Mouse (Mus musculus) fat pad, adult 2 months (tissue): ENCODE measurements around the gene Lyst.
A peak's percentile ranks its signal among the peaks of the same experiment; 100 is the strongest.
"Not testable (repeated sequence)": the region's sequence is repeated elsewhere in the genome, so short reads cannot be mapped to it uniquely, and the experiment has no call there.

Experiments used
- DNase-seq: peaks from one replicate; pipeline ENCODE4 v3.0.0-alpha.2; 2011; ENCODE audit warnings: low read depth, low spot score; ENCODE audit errors: extremely low read depth

Lyst gene

GRCm38 (mm10) chr13:13590048-13591011, at the start of gene Lyst:
Lyst (plus strand) TSS chr13:13590397.
- no peak for DNase-seq

DNA sequence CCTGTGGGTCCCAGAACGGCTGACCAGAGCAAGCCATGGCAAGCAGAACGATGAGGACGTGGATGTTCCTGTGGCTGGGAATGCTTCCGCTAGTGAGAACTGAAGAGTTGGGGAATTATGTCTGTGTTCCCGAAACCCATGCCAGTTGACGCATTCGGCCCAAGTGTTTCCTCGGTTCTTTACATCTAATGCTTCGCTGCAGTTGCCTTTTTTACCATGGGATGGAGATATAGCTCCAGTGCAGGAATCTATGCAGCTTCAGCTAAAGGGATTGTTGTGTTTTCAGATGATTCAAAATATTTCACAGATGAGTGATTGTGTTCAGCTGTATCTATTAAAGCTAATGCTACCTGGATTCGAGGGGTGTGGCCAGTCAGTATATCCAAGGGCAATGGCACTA, 47.1 kb upstream of the Lyst start:
- not testable (repeated sequence) for DNase-seq

DNA sequence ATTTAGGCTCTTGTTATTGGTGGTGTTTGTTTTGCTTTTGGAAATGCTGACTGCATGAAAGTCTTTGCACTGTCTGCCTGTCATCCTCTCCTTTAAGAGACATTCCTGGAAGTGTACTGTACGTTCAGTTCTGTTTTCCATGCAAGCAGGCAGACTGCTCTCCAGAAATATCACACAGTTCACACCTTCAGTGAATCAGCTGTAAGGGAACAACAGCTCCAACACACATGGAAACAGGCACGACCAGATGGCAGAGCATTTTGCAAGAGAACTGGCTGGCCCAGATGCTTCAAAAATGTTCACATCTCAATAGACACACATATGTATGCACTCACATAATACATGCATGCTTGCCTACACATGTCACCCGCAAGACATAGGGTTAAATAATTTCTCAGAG, 43.4 kb upstream of the Lyst start:
- no peak for DNase-seq

- no peak for DNase-seq
Measured at GRCm38 (mm10) chr13:13547889-13548288, 42.3 kb upstream of the Lyst start.

DNA sequence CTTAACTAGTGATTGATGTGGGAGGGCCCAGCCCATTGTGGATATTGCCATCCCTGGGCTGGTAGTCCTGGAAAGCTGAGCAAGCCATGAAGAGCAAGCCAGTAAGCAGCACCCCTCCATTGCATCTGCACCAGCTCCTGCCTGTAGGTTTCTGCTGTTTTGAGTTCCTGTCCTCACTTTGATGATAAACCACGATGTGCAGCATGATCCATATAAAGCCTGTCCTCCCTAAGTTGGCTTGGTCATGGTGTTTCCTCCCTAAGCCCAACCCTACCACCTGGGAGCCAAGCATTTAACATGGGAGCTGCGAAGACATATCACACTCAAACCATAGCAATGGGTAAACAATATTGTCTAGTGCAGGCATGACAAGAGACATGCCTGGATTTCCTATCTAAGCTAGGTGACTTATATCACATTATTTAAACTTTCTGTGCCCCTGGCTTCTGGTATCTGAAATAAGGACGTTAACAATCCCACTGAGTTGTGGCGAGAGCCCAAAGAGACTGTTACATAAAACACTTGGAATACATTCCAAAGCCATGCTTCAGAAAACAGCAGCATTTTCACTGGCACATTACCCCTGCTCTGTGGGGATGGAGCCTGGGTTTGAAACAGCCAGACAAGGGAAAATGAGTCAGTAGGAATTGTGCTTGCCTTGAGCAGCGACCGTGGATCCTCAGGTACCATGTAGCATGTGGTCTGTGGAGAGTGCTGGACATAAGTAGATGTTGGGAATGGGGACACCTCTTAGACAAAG, 41.6 kb upstream of the Lyst start:
- no peak for DNase-seq

DNA sequence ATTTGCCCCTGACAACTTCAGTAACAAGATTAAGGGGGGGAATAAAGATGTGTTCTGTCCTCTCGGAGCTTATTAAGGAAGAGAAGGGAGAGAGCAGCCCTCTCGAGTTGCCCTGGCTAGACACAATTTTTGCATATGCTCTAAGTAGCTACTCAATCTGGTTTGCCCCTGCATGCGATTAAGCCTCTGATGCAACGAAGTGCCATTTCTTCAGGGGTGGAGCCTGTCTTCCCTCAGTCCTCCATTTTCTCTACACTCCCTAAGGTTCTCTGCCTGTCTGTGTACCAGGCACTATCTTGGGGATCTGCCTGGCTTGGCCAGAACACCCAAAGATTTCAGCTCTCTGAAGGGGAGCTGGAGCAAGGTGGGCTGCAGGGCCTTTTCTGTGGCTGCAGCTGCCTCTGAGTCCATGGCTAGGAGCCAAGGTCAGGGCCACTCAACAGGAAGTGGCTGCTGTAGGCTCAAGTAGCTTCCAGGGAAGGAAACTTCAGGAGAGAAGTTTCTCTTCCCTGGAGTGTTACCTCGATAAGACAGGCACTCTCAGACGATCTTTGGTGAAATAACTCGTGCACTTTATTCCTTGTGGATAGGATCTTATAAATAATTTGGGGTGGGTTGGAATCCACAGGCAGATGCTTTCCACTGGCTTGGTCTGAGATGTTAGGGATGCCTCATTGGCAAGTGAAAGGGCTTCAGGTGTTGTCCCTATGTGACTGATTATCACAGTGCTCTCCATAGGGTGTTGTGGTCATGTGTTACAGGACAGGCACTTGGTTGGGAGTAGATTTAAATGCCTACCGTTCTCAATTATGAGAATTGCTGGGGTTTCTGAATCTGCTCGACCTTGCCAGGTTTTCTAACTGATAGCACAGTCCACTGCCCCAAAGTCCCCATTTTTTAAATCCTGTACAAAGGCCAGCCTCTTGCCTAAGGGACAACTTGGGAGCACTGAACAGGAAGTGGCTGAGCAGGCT, 40.2 kb upstream of the Lyst start:
- DNase-seq, result no peak

GRCm38 (mm10) chr13:13552020-13552419, 38.2 kb upstream of the Lyst start:
- no peak for DNase-seq

DNA sequence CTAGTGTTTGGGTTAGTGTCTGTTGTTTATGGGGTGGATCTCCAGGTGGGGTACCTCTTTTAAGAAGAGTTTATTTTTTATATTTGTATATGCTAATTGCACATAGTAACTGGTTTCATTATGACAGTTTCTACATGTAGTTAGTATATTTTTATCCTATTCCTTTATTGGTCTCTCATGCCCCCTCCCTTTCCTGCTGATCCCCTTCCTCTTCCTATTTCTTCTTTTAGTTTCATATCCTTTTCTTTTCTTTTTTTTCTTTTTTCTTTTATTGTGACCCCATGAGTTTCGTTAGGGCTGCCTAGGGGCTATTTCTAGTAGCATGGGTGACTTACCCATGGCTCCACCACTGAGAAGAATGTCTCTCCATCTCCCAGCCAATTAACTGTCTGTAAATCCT, 36.5 kb upstream of the Lyst start:
- DNase-seq, result no peak

GRCm38 (mm10) chr13:13555196-13555595, 35.0 kb upstream of the Lyst start:
- no peak for DNase-seq

DNA sequence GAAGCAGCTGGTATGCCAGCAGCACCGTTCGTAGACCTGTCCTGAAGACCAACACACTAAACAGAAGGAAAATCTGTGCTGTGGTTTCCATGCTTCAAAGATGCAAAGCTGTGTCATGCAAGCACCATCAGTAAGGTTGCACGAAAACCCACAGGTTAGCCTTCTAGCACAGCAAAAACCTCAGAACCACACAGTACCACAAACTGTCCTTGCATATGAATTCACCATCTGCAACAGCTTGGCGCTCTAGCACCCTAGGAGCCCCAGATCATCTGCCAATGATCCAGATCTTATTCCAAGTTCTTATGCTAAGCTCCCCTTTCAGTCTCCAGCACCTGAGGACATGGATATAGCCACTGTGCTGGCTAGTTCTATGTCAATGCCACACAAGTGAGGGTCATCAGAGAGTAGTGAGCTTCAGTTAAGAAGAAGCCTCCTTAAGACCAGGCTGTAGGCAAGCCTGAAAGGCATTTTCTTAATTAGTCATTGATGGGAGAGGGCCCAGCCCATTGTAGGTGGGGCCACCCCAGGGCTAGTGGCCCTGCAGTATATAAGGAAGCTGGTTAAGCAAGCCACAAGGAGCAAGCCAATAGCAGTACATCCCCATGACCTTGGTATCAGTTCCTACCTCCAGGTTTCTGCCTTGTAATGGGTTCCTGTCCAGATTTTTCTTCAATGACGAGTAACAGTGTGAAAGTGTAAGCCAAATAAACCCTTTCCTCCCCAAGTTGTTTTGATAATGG, 33.0 kb upstream of the Lyst start:
- no peak for DNase-seq

DNA sequence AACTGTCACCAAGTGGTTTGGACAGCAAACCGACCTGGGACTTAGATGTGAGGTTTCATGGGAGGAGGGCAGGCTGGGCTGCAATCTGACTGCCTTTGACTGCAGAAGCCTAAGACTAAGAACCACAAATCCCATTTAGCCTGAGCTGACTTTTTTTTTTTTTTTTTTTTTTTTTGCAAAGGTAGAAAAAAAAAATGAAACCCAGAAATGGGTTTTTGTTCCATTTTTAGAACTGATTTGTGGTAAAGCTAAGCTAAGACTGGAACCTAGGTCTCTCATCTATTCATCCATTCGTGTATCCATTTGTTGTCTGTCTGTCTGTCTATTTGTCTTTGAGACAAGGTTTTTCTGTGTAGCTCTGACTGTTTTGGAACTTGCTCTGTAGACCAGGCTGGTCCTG, 31.9 kb upstream of the Lyst start:
- no peak for DNase-seq

DNA sequence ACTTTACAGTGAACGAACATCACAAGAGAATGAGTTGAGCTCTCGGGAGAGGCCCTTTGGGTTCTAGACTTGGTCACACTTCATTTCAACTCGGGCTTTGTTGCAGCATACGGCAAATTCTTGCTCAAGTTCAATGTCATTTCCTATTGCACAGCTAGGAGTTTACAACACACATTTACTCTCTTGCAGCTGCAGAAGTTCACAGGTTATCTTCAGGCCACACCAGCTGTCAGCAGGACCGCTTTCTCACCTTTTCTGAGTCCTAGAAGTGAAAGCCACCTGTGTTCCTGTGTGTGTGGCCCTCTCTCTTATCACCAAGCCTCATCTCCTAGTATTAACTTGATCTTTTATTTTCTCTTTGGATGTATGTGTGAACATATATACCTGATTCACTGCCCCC, 31.3 kb upstream of the Lyst start:
- no peak for DNase-seq

DNA sequence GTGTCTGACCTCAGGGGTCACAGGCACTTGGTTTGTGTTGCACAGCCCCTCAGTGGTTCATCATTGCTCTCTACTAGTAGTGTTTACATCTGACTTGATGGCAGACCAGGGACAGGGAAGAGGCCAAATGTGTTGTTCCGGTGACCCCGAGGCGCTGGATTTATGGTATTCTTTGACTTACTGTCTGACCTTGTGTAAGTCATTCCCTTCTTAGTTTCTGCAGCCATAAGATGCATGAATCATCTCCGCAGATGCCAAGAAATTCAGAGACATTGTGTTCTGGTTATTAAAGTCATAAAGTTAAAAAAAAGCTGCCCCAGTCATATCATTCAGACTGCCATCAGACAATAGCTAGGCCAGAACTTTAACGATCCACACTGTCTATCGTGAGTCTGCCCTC, 27.6 kb upstream of the Lyst start:
- DNase-seq, result peak; percentile 68

DNA sequence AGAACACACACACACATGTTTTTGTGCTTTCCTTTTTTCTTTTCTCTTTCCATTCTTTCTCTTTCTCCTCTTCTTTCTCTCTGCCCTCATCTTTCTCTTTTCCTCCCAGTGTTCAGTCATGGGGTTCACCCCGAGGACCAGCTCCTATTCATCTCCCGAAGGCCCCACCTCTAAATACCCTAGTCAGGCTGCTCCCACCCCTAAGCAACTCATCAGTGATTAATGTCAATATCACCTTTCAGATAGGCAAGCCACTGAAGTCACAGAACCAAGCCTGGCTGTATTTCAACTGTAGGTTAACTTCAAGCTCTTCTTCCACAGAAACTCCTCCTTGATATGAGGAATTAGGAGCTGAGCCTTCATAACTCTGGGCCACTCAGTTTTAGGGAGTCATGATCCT, 26.1 kb upstream of the Lyst start:
- DNase-seq, result no peak

DNA sequence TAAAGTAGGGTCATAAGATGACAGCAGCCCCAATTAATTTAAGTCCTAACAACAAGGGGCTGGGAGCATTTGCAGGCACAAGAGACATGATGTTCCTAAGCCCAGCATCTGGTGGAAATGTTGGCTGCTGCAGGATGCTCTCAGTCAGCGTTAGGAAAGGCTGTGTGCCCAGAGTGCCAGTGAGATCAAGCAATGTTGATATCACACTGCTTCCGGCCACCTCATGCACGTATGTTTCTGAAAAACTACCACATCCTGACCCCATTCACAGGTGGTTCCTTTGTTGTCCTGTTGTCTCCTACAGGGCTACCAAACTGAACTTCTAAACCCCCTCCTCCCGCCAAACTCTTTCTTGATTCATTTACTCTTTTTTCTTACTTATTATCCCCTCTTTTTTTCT, 25.7 kb upstream of the Lyst start:
- no peak for DNase-seq

DNA sequence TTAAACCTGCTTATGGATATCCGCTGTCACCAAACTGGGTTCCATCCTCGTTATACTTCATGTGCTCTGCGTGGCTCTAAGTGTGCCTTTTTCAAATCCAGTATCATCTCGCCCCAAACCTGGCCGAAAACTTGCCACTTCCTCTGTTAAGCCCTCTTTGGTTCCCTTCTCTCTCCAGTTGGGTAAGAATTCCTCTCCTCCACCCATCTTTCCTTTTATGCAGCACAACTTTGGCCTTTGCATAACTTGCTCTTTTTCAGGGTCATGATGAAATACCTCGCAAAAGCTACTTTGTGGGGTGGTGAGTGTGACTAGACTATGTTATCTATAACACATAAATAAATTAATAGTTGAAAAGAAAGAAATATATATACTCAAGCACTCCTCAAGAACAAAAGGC, 22.6 kb upstream of the Lyst start:
- no peak for DNase-seq

DNA sequence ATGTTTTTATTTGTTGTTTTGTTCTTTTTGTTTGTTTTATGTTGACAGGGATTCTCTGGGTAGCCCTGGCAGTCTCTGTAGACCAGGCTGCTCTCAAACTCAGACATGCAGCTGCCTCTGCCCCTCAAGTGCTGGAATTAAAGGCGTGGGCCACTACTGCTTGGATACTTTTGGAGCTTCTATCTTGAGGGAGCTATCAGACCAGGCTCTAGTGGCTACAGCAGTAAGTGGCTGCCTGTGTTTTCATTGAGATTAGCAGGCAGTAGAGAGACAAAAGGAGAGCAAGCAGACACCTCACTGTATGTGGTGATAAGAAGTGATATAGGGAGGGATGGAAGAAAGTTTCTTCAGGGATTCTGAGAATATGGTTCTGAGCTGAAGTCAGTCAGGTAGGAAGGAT, 21.4 kb upstream of the Lyst start:
- DNase-seq, result no peak

- no peak for DNase-seq
Measured at GRCm38 (mm10) chr13:13569603-13570002, 20.6 kb upstream of the Lyst start.

- DNase-seq, result no peak
Measured at GRCm38 (mm10) chr13:13572060-13572835, 17.9 kb upstream of the Lyst start.

GRCm38 (mm10) chr13:13572941-13573340, 17.3 kb upstream of the Lyst start:
- DNase-seq, result no peak
